Mouse (Mus musculus) neural tube, embryonic 12.5 days (tissue): ENCODE measurements around the gene Fth1. TPM values are rescaled to one million over a fixed set of nuclear protein-coding genes. Genes with fewer than 3 reads are reported as not detected.

ENCODE experiments used
- ATAC-seq: fragments of 200-750 bp; cut with Nextera tagmentation; 2 replicates; pipeline ENCODE4 v1.8.0; 2017; ENCODE audit warnings: low read depth, mild to moderate bottlenecking, moderate TSS enrichment, moderate library complexity; ENCODE audit not compliant: low FRiP score
- H3K27ac ChIP-seq: fragments of 300-500 bp; sonication (generic); 2 replicates; pipeline ENCODE4 v1.5.1; 2016
- H3K27me3 ChIP-seq: fragments of 300-500 bp; sonication (generic); replicated peaks from 2 replicates; pipeline ENCODE4 v1.6.1; 2016; ENCODE audit warnings: mild to moderate bottlenecking
- H3K36me3 ChIP-seq: fragments of 300-500 bp; sonication (generic); 2 replicates; pipeline ENCODE4 v1.6.1; 2016; ENCODE audit warnings: mild to moderate bottlenecking
- H3K4me1 ChIP-seq: fragments of 300-500 bp; sonication (generic); 2 replicates; pipeline ENCODE4 v1.6.1; 2016
- H3K4me2 ChIP-seq: fragments of 300-500 bp; sonication (generic); replicated peaks from 2 replicates; pipeline ENCODE4 v1.6.1; 2016; ENCODE audit warnings: mild to moderate bottlenecking
- H3K4me3 ChIP-seq: fragments of 300-500 bp; sonication (generic); 2 replicates; pipeline ENCODE4 v1.5.1; 2016
- H3K9ac ChIP-seq: fragments of 300-500 bp; sonication (generic); 2 replicates; pipeline ENCODE4 v1.6.1; 2016; ENCODE audit warnings: mild to moderate bottlenecking
- H3K9me3 ChIP-seq: fragments of 300-500 bp; sonication (generic); 2 replicates; pipeline ENCODE4 v1.6.1; 2016; ENCODE audit warnings: mild to moderate bottlenecking
- WGBS: fragments of 180-500 bp; shearing (Covaris S2); methylation state at CpG from one replicate; pipeline ENCODE4 v1.1.7; 2016; 5-methylcytosine and 5-hydroxymethylcytosine counted together
- polyA plus RNA-seq: library from polyadenylated mRNA; unstranded; fragments of >200 nt; fragmentation: Nextera tagmentation; extraction: Ambion mirVana; gene quantifications from 2 replicates; pipeline ENCODE4 v1.2.1, GENCODE M21; 2016

Gene Fth1
- polyA plus RNA-seq, 1 experiment from 2014 or later = 1,314 TPM

- peaks cover 25% of the 10 kb centered on the region for H3K4me1 ChIP-seq
- H3K36me3 ChIP-seq = no peaks in the 10 kb centered on the region
- peak; percentile 97 for ATAC-seq
- H3K27me3 ChIP-seq = 0 out of 2 replicates have a peak, but pooled peaks cover 11% of the 10 kb centered on the region
- H3K27ac ChIP-seq = no peak overlapping the region
- 5% methylated on average over 44 of the region's 44 CpGs for WGBS
- peak overlapping the region; percentile 54 for H3K4me3 ChIP-seq
- H3K9ac ChIP-seq = peak overlapping the region; percentile 72
- H3K4me2 ChIP-seq = peak overlapping the region; percentile 90
- H3K9me3 ChIP-seq = no peaks in the 10 kb centered on the region
These were observed 37.5 kb downstream of the Fth1 start for GRCm38 (mm10) chr19:10017637-10018526.

DNA sequence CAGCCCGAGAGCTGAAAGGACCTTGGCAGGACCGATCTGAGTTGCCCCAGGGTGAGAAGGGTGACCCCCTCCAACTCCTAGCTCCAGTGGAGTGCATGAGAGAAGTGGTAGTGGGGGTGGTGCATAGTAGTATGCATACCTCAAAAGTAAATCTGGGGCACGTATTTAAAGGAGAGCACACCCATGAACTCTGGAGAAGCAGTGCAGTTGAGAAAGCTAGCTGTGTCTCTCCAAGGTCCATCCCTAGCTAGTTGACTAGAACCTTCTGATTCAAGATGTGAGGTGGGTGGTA lies 38.1 kb downstream of the Fth1 start:
- 0 out of 2 replicates have a peak, but pooled peaks cover 11% of the 10 kb centered on the region for H3K27me3 ChIP-seq
- H3K4me3 ChIP-seq = peak overlapping the region; percentile 54
- H3K4me1 ChIP-seq = peaks cover 25% of the 10 kb centered on the region
- 5% methylated on average over 3 of the region's 3 CpGs for WGBS
- peak overlapping the region; percentile 90 for H3K4me2 ChIP-seq
- H3K9ac ChIP-seq = peak overlapping the region; percentile 72
- peak; percentile 61 for ATAC-seq
- H3K36me3 ChIP-seq = no peaks in the 10 kb centered on the region
- H3K27ac ChIP-seq = no peak overlapping the region
- H3K9me3 ChIP-seq = no peaks in the 10 kb centered on the region

GRCm38 (mm10) chr19:10019214-10019760 lies 38.9 kb downstream of the Fth1 start:
- Histone ChIP-seq H3K27me3 (0 out of 2 replicates have a peak, but pooled peaks cover 11% of the 10 kb centered on the region), H3K36me3 (no peaks in the 10 kb centered on the region), H3K27ac (no peak overlapping the region), H3K9me3 (no peaks in the 10 kb centered on the region), H3K4me2 (peak overlapping the region; percentile 90), H3K4me1 (peaks cover 25% of the 10 kb centered on the region), H3K9ac (0 out of 2 replicates have a peak overlapping the region, but pooled peaks have one; percentile 30), H3K4me3 (peak overlapping the region; percentile 54)
- no peak for ATAC-seq
- WGBS = 64% methylated on average over 4 of the region's 4 CpGs

GRCm38 (mm10) chr19:10021981-10022380 lies 41.6 kb downstream of the Fth1 start:
- Histone ChIP-seq H3K4me3 (no peak overlapping the region), H3K9me3 (no peaks in the 10 kb centered on the region), H3K9ac (no peak overlapping the region), H3K27me3 (0 out of 2 replicates have a peak, but pooled peaks cover 11% of the 10 kb centered on the region), H3K4me1 (peaks cover 30% of the 10 kb centered on the region), H3K4me2 (no peak overlapping the region), H3K27ac (no peak overlapping the region), H3K36me3 (no peaks in the 10 kb centered on the region)
- no peak for ATAC-seq
- WGBS = 81% methylated on average over 2 of the region's 2 CpGs

DNA sequence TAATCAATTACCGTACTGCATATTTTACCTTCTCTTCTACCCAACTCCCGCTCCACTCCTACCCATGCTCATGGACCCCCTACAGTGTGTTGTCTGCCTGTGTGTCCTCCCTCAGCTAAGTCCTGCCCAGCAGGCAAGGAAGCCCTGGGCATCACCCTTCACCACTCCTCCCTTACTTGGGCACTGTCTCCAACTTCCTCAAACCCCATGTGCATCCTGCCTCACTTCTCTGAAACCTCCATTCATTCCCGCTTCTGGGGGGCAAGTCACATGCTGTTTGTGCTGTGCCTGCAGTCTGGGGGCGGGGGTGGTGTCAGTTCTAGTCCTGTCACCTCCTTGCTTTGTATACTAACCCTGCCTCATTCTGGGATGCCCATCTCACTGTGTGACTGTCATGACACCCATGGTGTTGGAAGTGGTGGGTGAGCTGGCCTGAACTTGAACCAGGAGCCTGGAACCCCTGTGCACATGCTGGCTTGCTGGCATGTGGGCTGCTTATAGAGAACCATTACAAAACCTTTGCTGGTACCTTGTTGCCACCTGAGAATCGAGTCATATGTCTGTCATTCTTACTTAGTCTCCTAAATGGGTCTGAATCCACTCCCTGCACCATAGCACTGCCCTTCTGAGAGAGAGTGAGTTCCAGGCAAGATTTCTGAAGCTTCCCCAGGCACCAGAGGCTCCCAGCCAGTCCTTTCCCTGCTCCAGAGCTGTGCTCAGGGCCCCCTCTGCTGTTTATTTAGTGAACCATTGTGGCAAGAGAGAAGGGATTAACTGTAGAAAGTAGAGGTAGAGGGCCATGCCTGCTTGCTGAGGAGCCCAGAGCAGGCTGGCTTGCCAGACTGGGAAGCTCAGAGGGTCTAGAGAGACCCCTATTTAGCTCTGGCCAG lies 42.3 kb downstream of the Fth1 start:
- Histone ChIP-seq H3K27ac (no peak overlapping the region), H3K36me3 (peaks cover 5% of the 10 kb centered on the region; the same call in 1 of the 2 replicates), H3K9me3 (no peaks in the 10 kb centered on the region), H3K4me1 (peaks cover 27% of the 10 kb centered on the region), H3K9ac (no peak overlapping the region), H3K4me2 (no peak overlapping the region), H3K4me3 (no peak overlapping the region), H3K27me3 (0 out of 2 replicates have a peak, but pooled peaks cover 11% of the 10 kb centered on the region)
- WGBS = 64% methylated on average over 5 of the region's 5 CpGs
- no peak for ATAC-seq

- no peak for ATAC-seq
- WGBS = 74% methylated on average over 9 of the region's 9 CpGs
- H3K27ac ChIP-seq = no peak overlapping the region
These were observed 42.9 kb downstream of the Fth1 start for GRCm38 (mm10) chr19:10023304-10023758.

GRCm38 (mm10) chr19:10025169-10025875 lies 44.9 kb downstream of the Fth1 start:
- Histone ChIP-seq H3K9me3 (no peaks in the 10 kb centered on the region), H3K27me3 (0 out of 2 replicates have a peak, but pooled peaks cover 3% of the 10 kb centered on the region), H3K27ac (no peak overlapping the region), H3K4me3 (no peak overlapping the region), H3K9ac (no peak overlapping the region), H3K4me1 (peaks cover 9% of the 10 kb centered on the region; the same call in 1 of the 2 replicates), H3K4me2 (no peak overlapping the region), H3K36me3 (peaks cover 10% of the 10 kb centered on the region; the same call in 1 of the 2 replicates)
- ATAC-seq = no peak
- 26% methylated on average over 8 of the region's 8 CpGs for WGBS

More at GRCm38 (mm10) chr19:10023304-10023758, 42.9 kb downstream of the Fth1 start:
- no peaks in the 10 kb centered on the region for H3K9me3 ChIP-seq
- 0 out of 2 replicates have a peak, but pooled peaks cover 11% of the 10 kb centered on the region for H3K27me3 ChIP-seq
- H3K4me1 ChIP-seq = peaks cover 21% of the 10 kb centered on the region
- no peak overlapping the region for H3K4me2 ChIP-seq
- H3K36me3 ChIP-seq = peaks cover 10% of the 10 kb centered on the region; the same call in 1 of the 2 replicates
- H3K4me3 ChIP-seq = no peak overlapping the region
- H3K9ac ChIP-seq = no peak overlapping the region

DNA sequence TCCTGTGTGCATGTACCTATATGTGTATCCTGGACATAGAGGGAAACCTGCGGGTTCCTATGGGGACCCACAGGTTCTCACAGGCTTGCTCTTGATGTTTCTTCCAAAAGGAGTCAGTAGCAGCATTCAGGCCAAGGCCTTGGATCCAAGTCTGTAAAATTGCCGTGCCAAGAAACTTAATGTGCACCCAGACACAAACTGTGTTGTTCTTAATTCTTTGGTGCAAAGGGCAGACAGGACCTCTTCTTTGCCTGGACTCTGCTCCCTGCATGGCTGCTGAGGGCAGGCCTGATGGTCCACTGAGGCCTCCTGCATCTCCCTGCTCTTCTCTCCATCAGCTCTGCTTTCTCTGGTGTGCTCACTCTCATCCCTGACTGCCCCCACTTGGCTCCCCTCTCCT lies 49.3 kb downstream of the Fth1 start:
- Histone ChIP-seq H3K9ac (no peak overlapping the region), H3K4me2 (no peak overlapping the region), H3K27ac (no peak overlapping the region), H3K4me1 (peaks cover 4% of the 10 kb centered on the region), H3K27me3 (no peaks in the 10 kb centered on the region), H3K4me3 (no peak overlapping the region), H3K9me3 (no peaks in the 10 kb centered on the region), H3K36me3 (peaks cover 10% of the 10 kb centered on the region; the same call in 1 of the 2 replicates)
- 90% methylated on average over 2 of the region's 2 CpGs for WGBS
- no peak for ATAC-seq

GRCm38 (mm10) chr19:10033211-10033973 lies 53.0 kb downstream of the Fth1 start:
- Histone ChIP-seq H3K27me3 (no peaks in the 10 kb centered on the region), H3K4me1 (no peaks in the 10 kb centered on the region; the same call in 1 of the 2 replicates), H3K9ac (no peak overlapping the region), H3K36me3 (no peaks in the 10 kb centered on the region), H3K4me3 (no peak overlapping the region), H3K4me2 (no peak overlapping the region), H3K9me3 (no peaks in the 10 kb centered on the region), H3K27ac (no peak overlapping the region)
- WGBS = 42% methylated on average over 8 of the region's 8 CpGs
- 0 out of 2 replicates have a peak, but pooled peaks have one; percentile 52 for ATAC-seq

DNA sequence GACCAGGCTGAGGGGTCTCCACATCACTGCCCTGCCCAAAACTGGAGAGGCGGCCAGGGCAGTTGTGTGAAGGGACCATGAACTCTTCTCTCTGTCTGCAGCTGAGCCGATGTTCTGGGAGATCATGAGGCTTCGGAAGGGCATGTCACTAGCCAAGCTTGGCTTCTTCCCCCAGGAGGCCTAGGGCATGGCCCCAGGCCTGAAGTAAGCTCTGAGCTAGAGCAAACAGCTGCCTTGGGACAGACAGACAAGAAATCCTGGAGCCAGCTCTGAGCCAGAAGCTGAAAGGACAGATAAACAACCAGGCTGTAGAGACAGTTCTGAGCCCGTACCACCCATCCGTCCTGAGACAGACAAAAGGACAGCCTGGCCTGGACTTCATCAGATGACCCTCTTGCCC lies 54.0 kb downstream of the Fth1 start:
- Histone ChIP-seq H3K27me3 (no peaks in the 10 kb centered on the region), H3K36me3 (no peaks in the 10 kb centered on the region), H3K9me3 (no peaks in the 10 kb centered on the region), H3K27ac (no peak overlapping the region), H3K9ac (no peak overlapping the region), H3K4me1 (no peaks in the 10 kb centered on the region; the same call in 1 of the 2 replicates), H3K4me3 (no peak overlapping the region), H3K4me2 (no peak overlapping the region)
- 88% methylated on average over 5 of the region's 5 CpGs for WGBS
- ATAC-seq = no peak
